Mouse (Mus musculus): ENCODE data around the gene Fbxl5. TPM values are rescaled to one million over a fixed set of nuclear protein-coding genes. Genes with fewer than 3 reads are reported as not detected.

The Fbxl5 gene
- total RNA-seq, 2 experiments from 2014 or later, result 31.2 to 46.3 TPM

- no peak for ATAC-seq (replicated peaks; ENCODE audit: poor library complexity, severe bottlenecking)
Observed at GRCm38 (mm10) chr5:43721538-43722451, 99.6 kb downstream of the Fbxl5 start.

- ATAC-seq (replicated peaks; ENCODE audit: poor library complexity, severe bottlenecking), result no peak
Observed at GRCm38 (mm10) chr5:43699240-43699639, 122.2 kb downstream of the Fbxl5 start.

DNA sequence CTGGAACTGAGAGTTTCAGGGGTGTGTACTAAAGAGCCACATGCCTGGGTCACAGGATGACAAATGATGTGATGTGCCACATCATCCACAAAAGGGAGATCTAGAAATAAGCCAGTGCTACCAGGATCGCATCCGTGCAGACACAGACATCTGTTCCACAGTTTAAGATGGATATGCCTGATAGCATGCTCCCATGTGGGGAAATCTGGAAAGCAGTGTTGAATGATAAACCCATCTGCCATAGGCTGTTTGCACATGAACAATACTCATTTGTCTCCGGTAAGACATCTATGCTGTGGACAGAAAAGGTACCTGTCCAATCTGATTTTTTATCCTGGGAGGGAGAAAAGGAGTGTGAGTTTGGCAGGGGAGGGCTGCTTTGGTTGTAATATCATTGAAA is 124.3 kb downstream of the Fbxl5 start:
- ATAC-seq (replicated peaks; ENCODE audit: poor library complexity, severe bottlenecking), result no peak

Other genes starting within 250 kb of the Fbxl5 start
- gene Cc2d2a, start 159.3 kb downstream of the Fbxl5 start, total RNA-seq (2014; fragmentation: Nextera tagmentation), result 5.2 and 5.4 TPM in 2 replicates
- gene Cc2d2a, start 159.3 kb downstream of the Fbxl5 start, total RNA-seq (2017), result 2.6 TPM in 2 replicates
- 1.8 TPM in 1 of 2 replicates, not detected in the other for gene Bst1, start 2.8 kb downstream of the Fbxl5 start, total RNA-seq (2014; fragmentation: Nextera tagmentation)
- 0.46 and 1.0 TPM in 2 replicates for gene Bst1, start 2.8 kb downstream of the Fbxl5 start, total RNA-seq (2017)
- not detected in 2 replicates for gene Cd38, start 46.9 kb upstream of the Fbxl5 start, total RNA-seq (2014; fragmentation: Nextera tagmentation)
- gene Cd38, start 46.9 kb upstream of the Fbxl5 start, total RNA-seq (2017), result 0.26 TPM in 1 of 2 replicates, not detected in the other
- gene Gm7879, start 91.5 kb upstream of the Fbxl5 start, total RNA-seq (2014; fragmentation: Nextera tagmentation), result 3.5 and 8.0 TPM in 2 replicates
- gene Gm7879, start 91.5 kb upstream of the Fbxl5 start, total RNA-seq (2017), result 13.4 and 14.1 TPM in 2 replicates
- gene Fgfbp1, start 160.1 kb upstream of the Fbxl5 start, total RNA-seq (2014; fragmentation: Nextera tagmentation), result not detected in 2 replicates
- gene Fgfbp1, start 160.1 kb upstream of the Fbxl5 start, total RNA-seq (2017), result not detected in 2 replicates

Measured in granulocyte monocyte progenitor cell, adult 5-6 weeks (primary cell).